Mouse (Mus musculus) left cerebral cortex, postnatal 25 days (tissue): ENCODE measurements around the gene 9130204L05Rik. TPM values are rescaled to one million over a fixed set of nuclear protein-coding genes. Genes with fewer than 3 reads are reported as not detected.

Experiments
- DNase-seq, 2 experiments: peaks; one replicate each; pipeline ENCODE4 v3.0.0; 2022; ENCODE audit warnings: low spot score in 2 of 2, mixed read lengths in 1 of 2
- intact Hi-C: fragments of 180-260 bp; cut with DNase I; formaldehyde crosslinking; loops from one replicate; pipeline ENCODE4 v1.15.1; 2025
- total RNA-seq, 2 experiments: library from RNA; stranded (reverse); gene quantifications; 2 replicates each; pipeline ENCODE4 v1.2.3; 2021

The 9130204L05Rik gene
- not detected for total RNA-seq

- intact Hi-C loops = no loop called here
- DNase-seq = no peak
Measured at GRCm38 (mm10) chr3:91090703-91091102, at the start of gene 9130204L05Rik. TSS of gene 9130204L05Rik (minus strand) at chr3:91090803.

DNA sequence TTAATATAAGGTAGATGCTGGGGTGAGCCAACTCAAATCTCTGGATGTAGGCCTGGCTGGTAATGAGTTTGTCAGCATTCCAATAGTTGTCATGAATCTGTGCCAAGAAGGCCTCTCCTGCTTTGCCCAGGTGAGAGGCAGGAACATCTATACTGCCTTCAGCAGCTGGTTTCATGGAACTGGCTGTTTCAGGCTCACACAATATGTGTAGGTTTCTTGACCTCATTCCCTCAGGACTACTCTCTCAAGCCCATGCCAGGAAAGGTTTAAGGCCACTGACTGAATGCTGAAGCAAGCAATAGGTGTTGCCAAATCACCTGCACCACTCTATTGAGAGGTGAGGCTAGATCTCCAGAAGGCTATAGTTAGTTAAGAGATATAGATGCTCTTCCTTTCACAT, 18.1 kb upstream of the 9130204L05Rik start:
- intact Hi-C loops = no loop called here
- DNase-seq = no peak

DNA sequence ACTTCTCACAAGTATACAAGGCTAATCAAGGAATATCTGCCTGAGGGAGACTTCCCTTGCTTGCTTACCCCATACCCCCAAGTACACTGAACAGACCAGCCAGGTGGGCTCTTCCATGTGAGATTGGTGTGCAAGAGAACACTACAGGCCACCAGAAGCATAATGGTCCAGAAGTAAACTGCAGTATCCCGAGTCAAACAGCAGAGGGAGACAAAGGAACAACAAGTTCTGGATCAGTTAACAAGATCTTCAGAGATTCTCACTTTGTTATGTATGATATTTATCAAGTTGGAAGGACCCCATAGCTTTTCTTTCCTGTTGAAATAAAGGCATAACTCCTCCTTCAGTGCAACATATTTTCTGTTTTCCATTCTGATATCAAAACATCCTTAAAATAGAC, 31.4 kb downstream of the 9130204L05Rik start:
- intact Hi-C loops = no loop called here
- no peak for DNase-seq

GRCm38 (mm10) chr3:91052654-91053053, 37.9 kb downstream of the 9130204L05Rik start:
- DNase-seq = no peak
- intact Hi-C loops = no loop called here
